Mouse (Mus musculus) yolk sac, embryonic 10.5 days (tissue): Measurements from ENCODE around the gene Fis1.
"Not testable (repeated sequence)": the region's sequence is repeated elsewhere in the genome, so short reads cannot be mapped to it uniquely, and the experiment has no call there.

Experiments
- DNase-seq: peaks from one replicate; pipeline ENCODE4 v3.0.0-alpha.2; 2017; ENCODE audit warnings: low spot score

The Fis1 gene

DNA sequence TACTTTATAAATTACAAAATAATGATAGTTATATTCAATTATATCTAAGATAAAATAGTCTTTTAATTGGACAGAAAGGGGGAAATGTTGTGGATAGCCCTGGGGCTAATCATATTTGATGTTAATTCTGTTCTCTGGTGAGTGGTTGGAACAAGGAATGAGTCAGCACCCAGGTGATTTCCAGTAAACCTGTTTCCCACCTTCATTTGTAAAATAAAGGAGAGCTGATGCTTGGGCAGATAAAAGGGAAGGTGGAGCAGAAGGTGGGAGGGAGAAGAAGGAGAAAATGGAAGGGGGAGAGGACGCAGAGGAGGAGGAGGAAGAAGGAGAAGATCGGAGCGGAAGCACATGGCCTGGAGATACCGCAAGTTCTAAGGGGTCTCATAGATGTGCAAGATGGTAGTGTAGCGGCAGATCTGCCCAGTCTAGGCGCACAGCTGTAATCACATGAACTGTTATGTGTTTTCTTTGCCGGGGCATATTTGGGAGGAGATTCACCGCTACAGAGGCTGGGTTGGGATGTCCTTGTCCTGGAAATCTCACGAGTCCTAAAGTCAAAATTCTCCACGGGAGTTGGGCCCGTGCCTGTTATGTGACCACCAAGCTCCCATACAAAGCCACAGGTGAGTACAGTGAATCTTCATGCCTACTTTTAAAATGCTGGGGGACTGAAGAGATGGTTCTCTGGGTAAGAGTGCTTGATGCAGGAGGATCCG, 12.1 kb upstream of the Fis1 start:
- no peak for DNase-seq

GRCm38 (mm10) chr5:136942781-136943180, 10.3 kb upstream of the Fis1 start:
- DNase-seq, result no peak

GRCm38 (mm10) chr5:136943382-136943781, 9.7 kb upstream of the Fis1 start:
- DNase-seq, result no peak

- no peak for DNase-seq
Observed at GRCm38 (mm10) chr5:136945084-136945483, 8.0 kb upstream of the Fis1 start.

DNA sequence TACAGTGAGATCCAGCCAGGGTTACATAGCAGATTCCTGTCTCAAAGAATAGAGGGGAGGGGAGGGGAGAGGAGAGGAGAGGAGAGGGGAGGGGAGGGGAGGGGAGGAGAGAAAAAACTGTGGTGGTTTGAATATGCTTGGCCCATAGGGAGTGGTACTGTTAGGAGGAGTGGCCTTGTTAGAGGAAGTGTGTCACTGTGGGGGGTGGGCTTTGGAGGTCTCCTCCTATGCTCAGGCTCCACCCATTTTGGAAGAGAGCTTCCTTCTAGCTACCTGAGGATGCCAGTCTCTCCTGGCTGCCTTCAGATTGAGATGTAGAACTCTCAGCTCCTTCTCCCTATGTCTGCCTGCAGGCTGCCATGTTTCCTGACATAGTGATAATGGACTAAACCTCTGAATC, 5.2 kb upstream of the Fis1 start:
- DNase-seq, result no peak

DNA sequence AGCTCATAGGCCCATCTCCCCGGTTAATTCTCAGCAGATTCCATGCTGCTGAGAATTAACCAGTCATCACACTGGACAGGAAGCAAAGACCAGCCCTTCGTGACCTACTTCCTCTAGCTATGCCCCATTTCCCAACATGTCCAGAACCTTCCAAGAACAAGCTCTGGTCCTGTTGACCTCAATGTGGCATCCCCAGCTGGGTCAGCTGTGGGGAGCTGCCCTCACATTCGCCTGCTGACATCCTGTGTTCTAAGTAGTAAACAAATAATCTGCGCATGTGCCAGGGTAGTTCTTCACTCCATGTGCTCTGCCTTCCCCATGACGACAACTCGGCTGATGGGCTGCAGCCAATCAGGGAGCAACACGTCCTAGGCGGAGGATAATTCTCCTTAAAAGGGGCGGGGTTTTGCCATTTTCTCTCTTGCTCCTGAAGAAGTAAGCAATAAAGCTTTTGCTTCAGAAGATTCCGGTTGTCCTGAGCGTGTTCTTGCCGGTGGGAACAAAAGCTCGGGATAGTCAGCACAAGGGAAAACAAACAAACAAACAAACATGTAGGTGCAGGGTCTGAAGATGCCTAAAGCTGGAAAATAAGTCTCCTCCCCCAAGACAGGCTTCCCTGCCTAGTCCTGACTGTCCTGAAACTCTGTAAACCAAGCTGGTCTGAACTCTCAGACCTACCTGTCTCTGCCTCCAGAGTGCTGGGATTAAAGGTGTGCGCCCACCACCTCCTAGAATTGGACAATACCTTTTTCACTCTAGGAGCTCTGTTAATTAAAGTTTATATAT, 3.3 kb upstream of the Fis1 start:
- DNase-seq, result not testable (repeated sequence)

DNA sequence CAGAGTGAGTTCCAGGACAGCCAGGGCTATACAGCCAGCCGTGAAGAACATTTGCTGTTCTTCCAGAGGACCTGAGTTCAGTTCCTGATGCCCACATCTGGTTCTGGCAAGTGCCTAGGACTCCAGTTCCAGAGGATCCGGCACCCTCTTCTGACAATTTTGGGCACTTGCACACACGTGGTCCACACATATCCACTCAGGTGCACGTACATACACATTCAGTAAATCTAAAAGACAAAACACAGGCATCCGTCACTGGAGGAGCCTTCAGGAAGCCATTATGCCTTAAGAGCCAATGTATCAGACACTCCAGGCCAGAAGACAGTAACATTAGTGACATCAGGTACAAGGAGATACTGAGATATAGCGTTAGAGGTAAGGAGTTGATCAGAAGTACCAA, 2.6 kb upstream of the Fis1 start:
- DNase-seq, result no peak

DNA sequence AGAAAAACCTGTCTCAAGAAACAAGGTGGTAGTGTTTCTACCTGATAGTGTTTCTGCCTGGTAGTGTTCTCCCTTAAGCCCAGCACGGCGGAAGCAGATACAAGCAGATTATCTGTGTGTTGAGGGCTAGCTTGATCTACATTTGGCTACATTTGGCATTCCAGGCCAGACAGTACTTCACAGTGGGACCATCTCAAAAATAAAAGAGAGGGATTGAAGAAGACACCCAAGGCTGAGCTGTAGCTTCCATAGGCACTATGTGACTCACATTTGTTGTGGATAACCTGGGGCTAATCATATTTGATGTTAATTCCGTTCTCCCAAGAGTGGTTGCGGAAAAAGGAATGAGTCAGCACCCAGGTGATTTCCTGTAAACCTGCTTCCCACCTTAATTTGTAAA, 922 bp upstream of the Fis1 start:
- no peak for DNase-seq

DNA sequence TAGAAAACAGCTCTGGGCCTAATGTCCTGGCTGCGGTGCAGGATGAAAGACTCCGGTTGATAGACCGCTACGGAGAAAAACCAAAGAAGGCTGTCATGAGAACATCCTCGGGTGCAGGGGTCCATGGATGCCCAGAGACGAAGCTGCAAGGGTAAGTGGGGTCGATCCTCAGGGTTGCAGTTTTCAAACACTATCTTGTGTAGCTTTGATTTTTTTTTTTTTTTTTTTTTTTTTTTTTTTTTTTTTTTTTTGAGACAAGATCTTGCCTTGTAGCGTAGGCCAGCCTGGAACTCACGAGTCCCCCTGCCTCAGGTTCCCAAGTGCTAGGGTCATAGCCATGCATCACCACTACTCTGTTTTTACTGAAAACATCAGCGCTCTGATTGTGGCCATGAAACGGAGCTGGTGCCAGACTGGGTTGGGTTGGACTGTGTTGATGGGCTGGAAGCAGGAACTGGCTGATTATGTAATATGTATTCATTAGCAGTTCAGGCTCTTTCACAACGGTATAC, 421 bp downstream of the Fis1 start:
- DNase-seq, result no peak

GRCm38 (mm10) chr5:136955622-136956021, 2.5 kb downstream of the Fis1 start:
- no peak for DNase-seq

- no peak for DNase-seq
Observed at GRCm38 (mm10) chr5:136957250-136957649, 4.2 kb downstream of the Fis1 start.

GRCm38 (mm10) chr5:136958991-136959605, 6.0 kb downstream of the Fis1 start:
- peak; percentile 57 for DNase-seq

DNA sequence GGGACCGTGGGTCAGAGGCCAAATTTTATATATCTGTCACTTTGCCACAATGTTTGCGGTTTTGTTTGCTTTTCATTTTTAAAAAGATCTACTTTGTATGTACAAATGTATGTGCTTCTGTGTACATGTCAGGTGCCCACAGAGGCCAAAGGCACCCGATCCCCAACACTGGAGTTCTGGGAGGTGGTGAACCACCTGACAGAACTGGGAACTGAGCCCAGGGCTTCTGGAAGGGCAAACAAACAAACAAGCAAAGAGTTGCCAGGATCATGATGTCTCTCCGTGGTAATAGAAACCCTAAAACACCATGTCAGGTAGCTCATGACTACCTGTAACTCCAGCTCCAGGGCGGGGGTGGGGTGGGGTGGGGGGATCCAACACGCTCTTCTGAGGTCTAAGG, 7.0 kb downstream of the Fis1 start:
- DNase-seq, result no peak

GRCm38 (mm10) chr5:136961334-136961982, 8.4 kb downstream of the Fis1 start:
- no peak for DNase-seq

DNA sequence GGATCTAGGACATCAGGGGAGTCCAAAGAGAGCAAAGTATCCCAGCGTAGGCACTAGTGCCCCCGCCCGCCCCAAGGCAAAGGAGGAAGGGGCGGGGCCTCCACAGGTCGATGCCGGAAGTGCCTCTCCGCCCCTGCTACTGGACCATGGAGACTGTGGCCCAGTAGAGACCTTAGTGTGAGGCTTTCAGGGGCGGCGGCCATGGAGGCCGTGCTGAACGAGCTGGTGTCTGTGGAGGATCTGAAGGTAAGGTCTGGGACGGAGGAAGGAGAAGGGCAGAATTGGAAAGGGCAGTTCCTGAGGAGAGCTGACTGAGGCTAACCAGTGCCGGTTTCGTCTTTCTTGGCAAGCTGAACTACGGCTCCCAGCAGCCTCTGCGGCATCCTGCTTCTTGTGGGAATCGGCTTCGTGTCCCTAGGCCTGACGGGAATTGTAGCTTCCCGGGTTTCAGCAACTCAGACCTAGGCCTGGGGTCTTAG, 8.9 kb downstream of the Fis1 start:
- peak; percentile 96 for DNase-seq

DNA sequence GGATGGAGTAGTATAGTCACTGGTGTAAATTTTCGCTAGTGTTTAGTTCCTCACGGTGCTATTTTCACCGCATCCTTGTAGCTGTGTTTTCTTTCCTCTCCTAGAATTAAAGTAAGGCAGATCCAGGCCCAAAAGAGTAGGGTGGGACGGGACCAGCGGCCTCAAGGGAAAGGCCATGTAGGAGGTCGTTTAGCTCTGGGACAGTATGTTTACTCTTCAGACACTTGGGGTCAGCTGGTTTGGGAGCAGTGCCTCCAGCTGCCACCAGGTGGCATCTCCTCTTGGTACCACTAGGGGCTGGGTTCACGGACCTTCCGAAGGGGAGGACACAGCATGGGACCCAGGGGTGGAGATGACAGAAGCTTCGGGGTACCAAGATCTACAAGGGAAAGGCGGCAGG, 9.4 kb downstream of the Fis1 start:
- DNase-seq, result peak; percentile 82

- DNase-seq, result no peak
Observed at GRCm38 (mm10) chr5:136962966-136963540, 10.0 kb downstream of the Fis1 start.

DNA sequence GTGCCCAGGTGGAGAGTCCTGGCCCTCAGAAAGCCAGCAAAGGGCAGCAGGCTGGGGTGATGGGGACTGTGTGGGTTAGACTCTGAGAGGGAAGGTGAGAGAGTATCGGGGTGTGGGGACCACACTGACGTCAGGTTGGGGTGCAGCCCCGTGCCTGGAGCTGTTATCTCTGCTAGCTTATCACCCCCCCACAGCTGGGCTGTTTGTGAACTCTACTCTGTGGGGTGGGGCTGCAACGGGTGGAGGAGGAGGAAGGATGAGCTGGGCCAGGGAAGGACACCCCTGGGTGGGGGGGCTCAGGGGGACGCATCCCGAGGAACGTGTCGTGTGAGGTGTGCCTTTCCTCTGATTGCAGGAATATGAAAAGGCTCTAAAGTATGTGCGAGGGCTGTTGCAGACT, 12.1 kb downstream of the Fis1 start:
- no peak for DNase-seq

DNA sequence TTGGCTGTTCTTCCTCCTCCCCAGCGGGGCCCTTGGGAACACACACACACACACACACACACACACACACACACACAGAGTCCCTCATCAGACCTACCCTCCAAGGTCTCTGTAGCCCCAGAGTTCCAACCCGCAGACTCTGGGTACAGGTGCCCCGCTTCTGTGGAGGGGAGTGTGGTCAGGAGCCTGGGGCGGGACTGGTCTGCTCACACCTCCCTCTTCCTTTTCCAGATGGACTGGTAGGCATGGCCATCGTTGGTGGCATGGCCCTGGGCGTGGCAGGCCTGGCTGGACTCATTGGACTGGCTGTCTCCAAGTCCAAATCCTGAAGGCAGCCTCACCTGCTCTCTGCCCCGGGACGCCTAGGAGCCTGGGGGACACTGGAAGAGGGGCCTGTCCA, 12.6 kb downstream of the Fis1 start:
- no peak for DNase-seq

- peak; percentile 30 for DNase-seq
Observed at GRCm38 (mm10) chr5:136966331-136966730, 13.3 kb downstream of the Fis1 start, which contains the start of gene Cldn15. Gene Cldn15, plus strand, starts transcription at chr5:136966616.

- no peak for DNase-seq
Observed at GRCm38 (mm10) chr5:136966861-136967455, 13.9 kb downstream of the Fis1 start.
